Mouse (Mus musculus) spleen, adult 2 months (tissue): ENCODE measurements around the gene Rps13. TPM values are rescaled to one million over a fixed set of nuclear protein-coding genes. Genes with fewer than 3 reads are reported as not detected.

ENCODE experiments used
- DNase-seq, 2 experiments: peaks; one replicate each; pipeline versions ENCODE4 v3.0.0 to v3.0.0-alpha.2; 2012 to 2021; ENCODE audit warnings: low spot score in 2 of 2, low read depth in 1 of 2
- H3K27ac ChIP-seq: fragments of 200-500 bp; 2 replicates; pipeline ENCODE4 v1.5.1; 2012; ENCODE audit warnings: low read length, inconsistent platforms; ENCODE audit not compliant: insufficient read depth
- H3K27me3 ChIP-seq: fragments of 200-500 bp; 2 replicates; pipeline ENCODE4 v1.6.1; 2012; ENCODE audit warnings: mild to moderate bottlenecking, moderate library complexity, low read length, inconsistent platforms; ENCODE audit not compliant: control insufficient read depth, insufficient read depth
- H3K36me3 ChIP-seq: fragments of 200-500 bp; 2 replicates; pipeline ENCODE4 v1.6.1; 2012; ENCODE audit warnings: mild to moderate bottlenecking, low read length, inconsistent platforms; ENCODE audit not compliant: control insufficient read depth, insufficient read depth
- H3K4me1 ChIP-seq: fragments of 200-500 bp; 2 replicates; pipeline ENCODE4 v1.6.1; 2011; ENCODE audit warnings: inconsistent platforms; ENCODE audit not compliant: control insufficient read depth, insufficient read depth, insufficient read length
- H3K4me3 ChIP-seq: fragments of 200-500 bp; 2 replicates; pipeline ENCODE4 v1.5.1; 2011; ENCODE audit warnings: mild to moderate bottlenecking, inconsistent platforms; ENCODE audit not compliant: insufficient read depth, insufficient read length; ENCODE audit errors: extremely low read depth
- CTCF ChIP-seq: fragments of 200-500 bp; IDR thresholded peaks from 2 replicates; pipeline ENCODE4 v1.5.1; 2011; ENCODE audit warnings: mild to moderate bottlenecking, inconsistent platforms; ENCODE audit not compliant: insufficient read depth, insufficient read length, insufficient replicate concordance; ENCODE audit errors: extremely low read depth
- POLR2A ChIP-seq: fragments of 200-500 bp; IDR thresholded peaks from 2 replicates; pipeline ENCODE4 v1.6.1; 2011; ENCODE audit warnings: low read depth, low read length, inconsistent platforms
- WGBS: fragments of 180-500 bp; shearing (Covaris S2); methylation state at CpG from one replicate; pipeline ENCODE4 v1.1.7; 2018; 5-methylcytosine and 5-hydroxymethylcytosine counted together
- polyA plus RNA-seq: library from polyadenylated mRNA; depleted of rRNA; stranded (reverse); fragments of >200 nt; gene quantifications from 2 replicates; pipeline ENCODE4 v1.2.3, GENCODE M21; 2012; rRNA removed

Rps13 gene
- polyA plus RNA-seq, 1 experiment, result 160 TPM

- Histone ChIP-seq H3K4me3 (no peak overlapping the region), H3K36me3 (no peaks in the 10 kb centered on the region), H3K27me3 (no peaks in the 10 kb centered on the region), H3K4me1 (no peaks in the 10 kb centered on the region), H3K27ac (no peak overlapping the region)
- TF ChIP-seq POLR2A (no peak), CTCF (no peak)
- 79% methylated on average over 11 of the region's 11 CpGs for WGBS
- no peak for DNase-seq
Observed at GRCm38 (mm10) chr7:116282755-116283154, 51.2 kb downstream of the Rps13 start.

Other genes with a start within 250 kb of the Rps13 start
- gene Gm4353, start 249.6 kb downstream of the Rps13 start, polyA plus RNA-seq, result 0.29 and 0.85 TPM in 2 replicates
- 3.8 and 3.9 TPM in 2 replicates for gene Plekha7, start 25.8 kb downstream of the Rps13 start, polyA plus RNA-seq
- gene Pik3c2a, start 109.3 kb upstream of the Rps13 start, polyA plus RNA-seq, result 1.8 TPM in 2 replicates
- 1.7 and 2.5 TPM in 2 replicates for gene Nucb2, start 170.2 kb upstream of the Rps13 start, polyA plus RNA-seq